Mouse (Mus musculus) kidney, embryonic 16.5 days (tissue): Measurements from ENCODE around the gene Rbfox2. TPM values are rescaled to one million over a fixed set of nuclear protein-coding genes. Genes with fewer than 3 reads are reported as not detected.
A peak's percentile ranks its signal among the peaks of the same experiment; 100 is the strongest.

Experiments used
- ATAC-seq: fragments of 200-750 bp; cut with Nextera tagmentation; 2 replicates; pipeline ENCODE4 v1.8.0; 2017; ENCODE audit warnings: moderate TSS enrichment; ENCODE audit not compliant: low FRiP score, low TSS enrichment
- H3K27ac ChIP-seq: fragments of 300-500 bp; sonication (generic); 2 replicates; pipeline ENCODE4 v1.5.1; 2014; ENCODE audit warnings: low read length
- H3K27me3 ChIP-seq: fragments of 300-500 bp; sonication (generic); 2 replicates; pipeline ENCODE4 v1.6.1; 2014; ENCODE audit warnings: low read length, control low read depth, mixed read lengths; ENCODE audit not compliant: insufficient read depth
- H3K36me3 ChIP-seq: fragments of 300-500 bp; sonication (generic); 2 replicates; pipeline ENCODE4 v1.6.1; 2014; ENCODE audit warnings: low read length, control low read depth, mixed read lengths; ENCODE audit not compliant: insufficient read depth
- H3K4me1 ChIP-seq: fragments of 300-500 bp; sonication (generic); 2 replicates; pipeline ENCODE4 v1.6.1; 2014; ENCODE audit warnings: low read length, control low read depth, mixed read lengths; ENCODE audit not compliant: insufficient read depth
- H3K4me2 ChIP-seq: fragments of 300-500 bp; sonication (generic); replicated peaks from 2 replicates; pipeline ENCODE4 v1.6.1; 2014; ENCODE audit warnings: low read depth, low read length
- H3K4me3 ChIP-seq: fragments of 300-500 bp; sonication (generic); 2 replicates; pipeline ENCODE4 v1.5.1; 2014; ENCODE audit warnings: mild to moderate bottlenecking, low read length
- H3K9ac ChIP-seq: fragments of 300-500 bp; sonication (generic); replicated peaks from 2 replicates; pipeline ENCODE4 v1.6.1; 2014; ENCODE audit warnings: low read length
- H3K9me3 ChIP-seq: fragments of 300-500 bp; sonication (generic); 2 replicates; pipeline ENCODE4 v1.6.1; 2016; ENCODE audit warnings: low read length, control low read depth
- WGBS: fragments of 180-500 bp; shearing (Covaris S2); extraction: QIAGEN DNeasy Blood & Tissue Kit; methylation state at CpG from one replicate; pipeline ENCODE4 v1.1.7; 2014; 5-methylcytosine and 5-hydroxymethylcytosine counted together
- polyA plus RNA-seq: library from polyadenylated mRNA; unstranded; fragments of >200 nt; fragmentation: Nextera tagmentation; extraction: Ambion mirVana; gene quantifications from 2 replicates; pipeline ENCODE4 v1.2.1, GENCODE M21; 2015

The Rbfox2 gene
- polyA plus RNA-seq, 1 experiment from 2014 or later = 49.1 TPM

DNA sequence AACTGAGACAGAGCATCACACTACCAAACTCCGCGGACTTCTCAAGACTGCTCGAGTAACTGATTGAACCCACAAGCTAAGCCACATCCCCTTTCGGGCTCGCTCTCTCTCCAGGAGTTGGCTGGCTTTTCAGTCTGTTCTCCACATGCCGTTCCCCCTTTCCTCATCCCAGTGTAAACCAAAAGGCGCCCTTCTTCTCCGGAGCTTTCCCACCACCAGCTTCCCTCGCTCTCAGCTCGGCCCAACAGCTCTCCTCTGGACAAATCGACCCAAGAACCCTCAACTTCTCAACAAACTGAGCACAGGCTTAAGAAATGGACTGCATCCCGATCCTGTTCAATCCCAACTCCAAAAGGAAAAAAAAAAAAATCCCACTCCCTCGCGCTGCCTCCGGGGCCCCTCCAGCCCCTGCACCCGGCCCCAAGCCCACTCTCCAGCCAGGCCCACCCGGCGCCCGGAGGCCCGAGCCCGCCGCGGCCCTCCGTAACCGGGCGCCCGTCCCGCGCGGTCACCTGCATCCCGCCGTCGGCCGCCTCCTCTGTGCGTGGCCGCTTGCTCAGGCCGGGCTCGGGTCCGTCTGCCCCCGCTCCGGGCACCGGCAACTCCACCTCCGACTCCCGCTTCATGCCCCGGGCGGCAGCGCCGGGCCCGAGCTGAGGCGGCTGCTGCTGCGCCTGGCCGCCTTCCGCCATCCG lies 805 bp downstream of the Rbfox2 start:
- Histone ChIP-seq H3K9me3 (no peaks in the 10 kb centered on the region), H3K27me3 (no peaks in the 10 kb centered on the region), H3K4me1 (peaks cover 14% of the 10 kb centered on the region), H3K36me3 (0 out of 2 replicates have a peak, but pooled peaks cover 3% of the 10 kb centered on the region), H3K27ac (peak overlapping the region; percentile 99), H3K9ac (peak overlapping the region; percentile 98), H3K4me2 (peak overlapping the region; percentile 84), H3K4me3 (peak overlapping the region; percentile 86)
- peak; percentile 39 for ATAC-seq
- 0% methylated on average over 45 of the region's 54 CpGs for WGBS

- Histone ChIP-seq H3K27ac (no peak overlapping the region; the same call in 1 of the 2 replicates), H3K36me3 (0 out of 2 replicates have a peak, but pooled peaks cover 3% of the 10 kb centered on the region), H3K9ac (peak overlapping the region; percentile 98), H3K4me3 (peak overlapping the region; percentile 86), H3K4me1 (peaks cover 22% of the 10 kb centered on the region), H3K4me2 (peak overlapping the region; percentile 84), H3K27me3 (no peaks in the 10 kb centered on the region), H3K9me3 (no peaks in the 10 kb centered on the region)
- 14% methylated on average over 3 of the region's 3 CpGs for WGBS
- ATAC-seq = no peak
These were observed 1.8 kb downstream of the Rbfox2 start for GRCm38 (mm10) chr15:77304960-77305359.

- 44% methylated on average over 6 of the region's 6 CpGs for WGBS
- H3K4me1 ChIP-seq = peaks cover 43% of the 10 kb centered on the region
- ATAC-seq = no peak
These were observed 5.7 kb downstream of the Rbfox2 start for GRCm38 (mm10) chr15:77301122-77301521.

DNA sequence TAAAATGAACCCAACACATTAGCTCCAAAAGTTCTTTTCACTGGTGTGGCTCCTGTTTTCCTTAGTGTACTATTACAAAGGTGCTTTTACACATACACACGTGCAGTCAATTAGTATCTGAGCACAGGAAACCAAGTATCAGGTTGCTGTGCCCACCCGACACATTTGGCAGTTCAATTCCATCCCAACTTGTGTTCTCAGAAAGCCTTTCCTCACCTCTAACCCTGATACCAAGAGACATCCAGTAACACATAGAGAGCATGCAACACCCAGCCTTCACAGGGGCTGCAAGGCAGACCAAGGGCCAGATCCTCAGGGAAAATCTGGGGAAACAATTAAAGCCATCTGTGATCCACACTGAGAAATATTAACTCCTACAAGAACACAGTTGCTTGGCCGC lies 8.2 kb downstream of the Rbfox2 start:
- H3K27ac ChIP-seq = peak overlapping the region; percentile 13; the same call in 1 of the 2 replicates

More at GRCm38 (mm10) chr15:77301122-77301521, 5.7 kb downstream of the Rbfox2 start:
- H3K27me3 ChIP-seq = no peaks in the 10 kb centered on the region
- no peak overlapping the region for H3K27ac ChIP-seq
- H3K36me3 ChIP-seq = 0 out of 2 replicates have a peak, but pooled peaks cover 3% of the 10 kb centered on the region
- no peaks in the 10 kb centered on the region for H3K9me3 ChIP-seq
- H3K4me3 ChIP-seq = no peak overlapping the region
- H3K9ac ChIP-seq = no peak overlapping the region
- H3K4me2 ChIP-seq = no peak overlapping the region

GRCm38 (mm10) chr15:77296635-77297034 lies 10.2 kb downstream of the Rbfox2 start:
- no peak overlapping the region for H3K4me2 ChIP-seq
- H3K4me1 ChIP-seq = peaks cover 44% of the 10 kb centered on the region
- H3K4me3 ChIP-seq = no peak overlapping the region
- H3K27me3 ChIP-seq = no peaks in the 10 kb centered on the region
- H3K9ac ChIP-seq = no peak overlapping the region
- H3K27ac ChIP-seq = no peak overlapping the region
- 0 out of 2 replicates have a peak, but pooled peaks cover 2% of the 10 kb centered on the region for H3K36me3 ChIP-seq
- H3K9me3 ChIP-seq = no peaks in the 10 kb centered on the region
- no peak for ATAC-seq
- WGBS = 82% methylated on average over 2 of the region's 2 CpGs

More for the DNA sequence above, 8.2 kb downstream of the Rbfox2 start:
- Histone ChIP-seq H3K4me1 (peaks cover 35% of the 10 kb centered on the region), H3K27me3 (no peaks in the 10 kb centered on the region), H3K9ac (no peak overlapping the region), H3K4me3 (no peak overlapping the region), H3K9me3 (no peaks in the 10 kb centered on the region), H3K4me2 (no peak overlapping the region), H3K36me3 (0 out of 2 replicates have a peak, but pooled peaks cover 3% of the 10 kb centered on the region)
- ATAC-seq = no peak
- WGBS = 31% methylated on average over 3 of the region's 3 CpGs

DNA sequence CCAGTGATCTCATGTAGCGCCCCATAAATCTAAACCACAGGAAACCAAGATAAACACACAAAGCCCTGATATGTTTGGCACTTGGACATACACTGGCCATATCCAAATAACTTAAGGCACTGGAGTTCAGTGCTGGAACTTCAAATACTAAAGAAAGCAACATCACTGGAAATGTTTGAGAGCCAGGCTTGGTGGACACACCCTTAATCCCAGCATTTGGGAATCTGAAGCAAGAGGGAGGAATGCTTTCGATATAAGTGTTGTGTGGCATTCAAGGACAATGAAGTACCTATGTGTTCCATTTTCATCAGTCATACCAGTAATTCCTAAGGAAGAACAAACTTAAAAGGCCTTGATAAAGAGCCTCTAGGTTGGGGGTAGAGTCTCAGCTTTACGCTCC lies 13.3 kb downstream of the Rbfox2 start:
- Histone ChIP-seq H3K9me3 (no peaks in the 10 kb centered on the region), H3K4me1 (peaks cover 30% of the 10 kb centered on the region), H3K27me3 (no peaks in the 10 kb centered on the region), H3K36me3 (no peaks in the 10 kb centered on the region), H3K9ac (no peak overlapping the region), H3K27ac (no peak overlapping the region), H3K4me2 (no peak overlapping the region), H3K4me3 (no peak overlapping the region)
- ATAC-seq = no peak
- 88% methylated on average over 3 of the region's 3 CpGs for WGBS

- no peaks in the 10 kb centered on the region for H3K27me3 ChIP-seq
- no peak overlapping the region for H3K9ac ChIP-seq
- H3K36me3 ChIP-seq = no peaks in the 10 kb centered on the region
- no peaks in the 10 kb centered on the region for H3K9me3 ChIP-seq
- no peak overlapping the region for H3K27ac ChIP-seq
- 60% methylated on average over 6 of the region's 6 CpGs for WGBS
- H3K4me3 ChIP-seq = no peak overlapping the region
- H3K4me2 ChIP-seq = no peak overlapping the region
- H3K4me1 ChIP-seq = peaks cover 22% of the 10 kb centered on the region
- no peak for ATAC-seq
These were observed 14.4 kb downstream of the Rbfox2 start for GRCm38 (mm10) chr15:77292381-77292780.

DNA sequence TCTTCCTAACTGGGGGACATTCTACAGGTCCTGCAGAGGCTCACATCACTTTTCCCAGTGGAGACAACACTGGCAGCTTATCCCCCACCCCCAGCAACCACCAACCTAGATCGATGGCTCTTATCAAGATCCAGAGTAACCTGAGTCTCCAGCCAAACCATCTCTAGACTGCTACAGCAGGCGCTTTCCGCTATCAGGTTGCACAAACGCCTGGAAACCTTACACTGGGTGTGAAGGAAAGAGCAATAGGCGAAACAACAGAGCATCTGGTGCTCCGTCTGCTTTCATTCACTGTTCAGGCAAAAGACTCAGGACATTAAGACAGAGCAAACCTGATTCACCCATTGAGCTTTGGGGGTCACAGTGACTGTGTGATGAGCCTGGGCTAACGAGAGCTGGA lies 15.3 kb downstream of the Rbfox2 start:
- no peak for ATAC-seq
- 0 out of 2 replicates have a peak overlapping the region, but pooled peaks have one; percentile 11 for H3K9ac ChIP-seq
- 31% methylated on average over 7 of the region's 7 CpGs for WGBS

DNA sequence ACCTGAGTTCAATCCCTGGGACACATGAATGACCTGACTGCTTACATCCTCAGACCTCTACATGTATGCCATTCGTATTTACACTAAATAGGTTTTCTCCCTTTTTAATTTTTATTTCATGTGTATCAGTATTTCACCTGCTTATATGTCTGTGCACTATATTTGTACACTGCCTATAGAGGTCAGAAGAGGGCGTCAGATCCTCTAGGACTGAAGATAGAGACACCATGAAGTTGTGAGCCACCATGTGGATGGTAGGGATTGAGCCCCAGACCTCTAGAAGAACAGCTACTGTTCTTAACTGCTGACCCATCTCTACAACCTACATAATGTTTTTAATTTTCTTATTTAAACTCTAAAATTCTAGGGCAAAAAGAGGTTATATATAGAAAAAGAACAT lies 16.5 kb downstream of the Rbfox2 start:
- Histone ChIP-seq H3K9me3 (no peaks in the 10 kb centered on the region), H3K27ac (no peak overlapping the region), H3K9ac (no peak overlapping the region), H3K36me3 (no peaks in the 10 kb centered on the region), H3K4me1 (peaks cover 24% of the 10 kb centered on the region), H3K4me3 (no peak overlapping the region), H3K27me3 (no peaks in the 10 kb centered on the region), H3K4me2 (no peak overlapping the region)
- ATAC-seq = no peak
- WGBS = 74% methylated on average over 2 of the region's 2 CpGs

More for the DNA sequence above, 15.3 kb downstream of the Rbfox2 start:
- Histone ChIP-seq H3K4me1 (peaks cover 22% of the 10 kb centered on the region), H3K36me3 (no peaks in the 10 kb centered on the region), H3K27me3 (no peaks in the 10 kb centered on the region), H3K9me3 (no peaks in the 10 kb centered on the region), H3K4me3 (no peak overlapping the region), H3K4me2 (no peak overlapping the region), H3K27ac (no peak overlapping the region)

GRCm38 (mm10) chr15:77280130-77280529 lies 26.7 kb downstream of the Rbfox2 start:
- no peak overlapping the region for H3K4me3 ChIP-seq
- no peaks in the 10 kb centered on the region for H3K27me3 ChIP-seq
- H3K4me1 ChIP-seq = peaks cover 40% of the 10 kb centered on the region
- H3K36me3 ChIP-seq = no peaks in the 10 kb centered on the region
- no peak overlapping the region for H3K4me2 ChIP-seq
- WGBS = 95% methylated on average over 1 of the region's 1 CpGs
- H3K9ac ChIP-seq = no peak overlapping the region
- no peaks in the 10 kb centered on the region for H3K9me3 ChIP-seq
- H3K27ac ChIP-seq = no peak overlapping the region
- no peak for ATAC-seq
